Mouse (Mus musculus): ENCODE results near the gene Abcf1. TPM values are rescaled to one million over a fixed set of nuclear protein-coding genes. Genes with fewer than 3 reads are reported as not detected.

Abcf1 gene
- polyA plus RNA-seq, 1 experiment from 2014 or later = 93.8 TPM

GRCm38 (mm10) chr17:35909919-35910369 lies 59.6 kb downstream of the Abcf1 start, which contains the start of gene Atat1:
Gene Atat1 (minus strand): TSS chr17:35910075.
- H3K4me1 ChIP-seq (ENCODE audit: control insufficient read depth, insufficient read depth, low read length) = peaks cover 19% of the 10 kb centered on the region
- H3K9me3 ChIP-seq (replicated peaks; ENCODE audit: control insufficient read depth, low read length, poor library complexity, severe bottlenecking) = no peaks in the 10 kb centered on the region
- peaks cover 21% of the 10 kb centered on the region for H3K36me3 ChIP-seq (ENCODE audit: control insufficient read depth, insufficient read depth, low read length)
- ATAC-seq = peak; percentile 90
- H3K27me3 ChIP-seq (ENCODE audit: control insufficient read depth, insufficient read depth, low read depth, low read length) = no peaks in the 10 kb centered on the region
- peak within 1 kb of the TSS; percentile 66 for H3K4me3 ChIP-seq (ENCODE audit: low read depth, low read length)
- WGBS = 2% methylated on average over 22 of the region's 25 CpGs
- peak within 1 kb of the TSS; percentile 95 for H3K4me2 ChIP-seq (ENCODE audit: low read length)
- peak within 1 kb of the TSS; percentile 91 for H3K9ac ChIP-seq (ENCODE audit: low read depth, low read length)
- H3K27ac ChIP-seq (ENCODE audit: low read length) = peak within 1 kb of the TSS; percentile 80

- peak overlapping the region; percentile 66 for H3K4me3 ChIP-seq (ENCODE audit: low read depth, low read length)
- peak overlapping the region; percentile 95 for H3K4me2 ChIP-seq (ENCODE audit: low read length)
- peaks cover 23% of the 10 kb centered on the region for H3K36me3 ChIP-seq (ENCODE audit: control insufficient read depth, insufficient read depth, low read length)
- H3K27me3 ChIP-seq (ENCODE audit: control insufficient read depth, insufficient read depth, low read depth, low read length) = no peaks in the 10 kb centered on the region
- H3K9ac ChIP-seq (ENCODE audit: low read depth, low read length) = peak overlapping the region; percentile 91
- H3K9me3 ChIP-seq (replicated peaks; ENCODE audit: control insufficient read depth, low read length, poor library complexity, severe bottlenecking) = no peaks in the 10 kb centered on the region
- H3K4me1 ChIP-seq (ENCODE audit: control insufficient read depth, insufficient read depth, low read length) = peaks cover 19% of the 10 kb centered on the region
- peak; percentile 49 for ATAC-seq
- peak overlapping the region; percentile 80 for H3K27ac ChIP-seq (ENCODE audit: low read length)
- 27% methylated on average over 20 of the region's 20 CpGs for WGBS
These were observed 60.2 kb downstream of the Abcf1 start for GRCm38 (mm10) chr17:35909186-35909918.

GRCm38 (mm10) chr17:35907609-35908008 lies 62.0 kb downstream of the Abcf1 start:
- WGBS = 72% methylated on average over 2 of the region's 2 CpGs
- H3K4me2 ChIP-seq (ENCODE audit: low read length) = peak overlapping the region; percentile 95; the same call in 1 of the 2 replicates

More at GRCm38 (mm10) chr17:35907609-35908008, 62.0 kb downstream of the Abcf1 start:
- Histone ChIP-seq H3K4me1 (ENCODE audit: control insufficient read depth, insufficient read depth, low read length) (peaks cover 19% of the 10 kb centered on the region), H3K36me3 (ENCODE audit: control insufficient read depth, insufficient read depth, low read length) (peaks cover 31% of the 10 kb centered on the region), H3K9me3 (replicated peaks; ENCODE audit: control insufficient read depth, low read length, poor library complexity, severe bottlenecking) (no peaks in the 10 kb centered on the region), H3K4me3 (ENCODE audit: low read depth, low read length) (no peak overlapping the region), H3K27ac (ENCODE audit: low read length) (no peak overlapping the region), H3K9ac (ENCODE audit: low read depth, low read length) (no peak overlapping the region), H3K27me3 (ENCODE audit: control insufficient read depth, insufficient read depth, low read depth, low read length) (no peaks in the 10 kb centered on the region)
- no peak for ATAC-seq

MicroRNAs within 50 kb of the gene (microRNA counts, 519-probe panel; counts per million panel counts)
- microRNA mmu-miR-1894-3p (386 counts per million, percentile 18 among the panel's probes with 10 or more counts), microRNA mmu-miR-1894-5p (1,825 counts per million, percentile 38 among the panel's probes with 10 or more counts), microRNA mmu-miR-877 (1,746 counts per million, percentile 35 among the panel's probes with 10 or more counts)

Small RNA genes lying within 50 kb of the gene (microRNA-seq; reads per million reads assigned to microRNA genes)
- not detected for gene Mir1894
- 96.7 reads per million, percentile 54 among the genes with 10 or more reads in this experiment for gene Mir877

Other genes with a start within 250 kb of the Abcf1 start
- gene Ier3, start 148.1 kb downstream of the Abcf1 start, polyA plus RNA-seq (2015; fragmentation: Nextera tagmentation; extraction: Ambion mirVana) = 8.9 and 10.5 TPM in 2 replicates
- 102 and 104 TPM in 2 replicates for gene Flot1, start 146.5 kb downstream of the Abcf1 start, polyA plus RNA-seq (2015; fragmentation: Nextera tagmentation; extraction: Ambion mirVana)
- 1,852 and 1,913 TPM in 2 replicates for gene Tubb5, start 131.5 kb downstream of the Abcf1 start, polyA plus RNA-seq (2015; fragmentation: Nextera tagmentation; extraction: Ambion mirVana)
- gene Mdc1, start 128.2 kb downstream of the Abcf1 start, polyA plus RNA-seq (2015; fragmentation: Nextera tagmentation; extraction: Ambion mirVana) = 8.6 and 10.3 TPM in 2 replicates
- gene Nrm, start 108.4 kb downstream of the Abcf1 start, polyA plus RNA-seq (2015; fragmentation: Nextera tagmentation; extraction: Ambion mirVana) = 13.5 and 14.6 TPM in 2 replicates
- gene Ppp1r18, start 104.2 kb downstream of the Abcf1 start, polyA plus RNA-seq (2015; fragmentation: Nextera tagmentation; extraction: Ambion mirVana) = 18.4 and 18.8 TPM in 2 replicates
- 28.4 and 30.5 TPM in 2 replicates for gene Dhx16, start 89.9 kb downstream of the Abcf1 start, polyA plus RNA-seq (2015; fragmentation: Nextera tagmentation; extraction: Ambion mirVana)
- gene 2310061I04Rik, start 72.3 kb downstream of the Abcf1 start, polyA plus RNA-seq (2015; fragmentation: Nextera tagmentation; extraction: Ambion mirVana) = 63.9 and 76.4 TPM in 2 replicates
- 455 and 465 TPM in 2 replicates for gene Atat1, start 59.7 kb downstream of the Abcf1 start, polyA plus RNA-seq (2015; fragmentation: Nextera tagmentation; extraction: Ambion mirVana)
- gene Mrps18b, start 53.4 kb downstream of the Abcf1 start, polyA plus RNA-seq (2015; fragmentation: Nextera tagmentation; extraction: Ambion mirVana) = 46.9 and 54.4 TPM in 2 replicates
- gene Ppp1r10, start 53.3 kb downstream of the Abcf1 start, polyA plus RNA-seq (2015; fragmentation: Nextera tagmentation; extraction: Ambion mirVana) = 38.9 and 43.0 TPM in 2 replicates
- gene Gnl1, start 10.1 kb upstream of the Abcf1 start, polyA plus RNA-seq (2015; fragmentation: Nextera tagmentation; extraction: Ambion mirVana) = 63.3 and 66.8 TPM in 2 replicates
- gene Prr3, start 10.5 kb upstream of the Abcf1 start, polyA plus RNA-seq (2015; fragmentation: Nextera tagmentation; extraction: Ambion mirVana) = 102 and 107 TPM in 2 replicates
- 8.0 and 8.8 TPM in 2 replicates for gene H2-T24, start 50.8 kb upstream of the Abcf1 start, polyA plus RNA-seq (2015; fragmentation: Nextera tagmentation; extraction: Ambion mirVana)
- 4.1 and 4.8 TPM in 2 replicates for gene H2-T23, start 63.1 kb upstream of the Abcf1 start, polyA plus RNA-seq (2015; fragmentation: Nextera tagmentation; extraction: Ambion mirVana)
- 5.3 and 6.2 TPM in 2 replicates for gene H2-T22, start 73.0 kb upstream of the Abcf1 start, polyA plus RNA-seq (2015; fragmentation: Nextera tagmentation; extraction: Ambion mirVana)
- gene Gm6034, start 73.2 kb upstream of the Abcf1 start, polyA plus RNA-seq (2015; fragmentation: Nextera tagmentation; extraction: Ambion mirVana) = not detected in 2 replicates
- not detected in 2 replicates for gene Gm11127, start 88.6 kb upstream of the Abcf1 start, polyA plus RNA-seq (2015; fragmentation: Nextera tagmentation; extraction: Ambion mirVana)
- not detected in 2 replicates for gene Gm19684, start 151.9 kb upstream of the Abcf1 start, polyA plus RNA-seq (2015; fragmentation: Nextera tagmentation; extraction: Ambion mirVana)
- not detected in 2 replicates for gene Gm7030, start 159.7 kb upstream of the Abcf1 start, polyA plus RNA-seq (2015; fragmentation: Nextera tagmentation; extraction: Ambion mirVana)
- not detected in 2 replicates for gene Gm8909, start 198.8 kb upstream of the Abcf1 start, polyA plus RNA-seq (2015; fragmentation: Nextera tagmentation; extraction: Ambion mirVana)
- not detected in 2 replicates for gene H2-T3, start 220.5 kb upstream of the Abcf1 start, polyA plus RNA-seq (2015; fragmentation: Nextera tagmentation; extraction: Ambion mirVana)

Measured in midbrain, embryonic 16.5 days (tissue).